Mouse (Mus musculus) heart, adult 8-10 months (tissue): ENCODE data around the gene Klri2. TPM values are rescaled to one million over a fixed set of nuclear protein-coding genes. Genes with fewer than 3 reads are reported as not detected.
A peak's percentile ranks its signal among the peaks of the same experiment; 100 is the strongest.
"Not testable (repeated sequence)": the region's sequence is repeated elsewhere in the genome, so short reads cannot be mapped to it uniquely, and the experiment has no call there.

Experiments used
- DNase-seq: peaks from one replicate; pipeline ENCODE4 v3.0.0; 2022; ENCODE audit warnings: low spot score
- microRNA-seq: library from miRNA; unstranded; fragments of <30 nt; microRNA quantifications from one replicate; pipeline ENCODE4 v1.2.0, GENCODE M21; 2022
- total RNA-seq, 4 experiments: library from RNA; stranded (reverse); gene quantifications; 2 replicates each; pipeline ENCODE4 v1.2.4; 2022

Klri2 gene
- total RNA-seq: not detected

- DNase-seq: no peak
Observed at GRCm38 (mm10) chr6:129740069-129740721, at the start of gene Klri2. Klri2 (minus strand) TSS chr6:129740484.

GRCm38 (mm10) chr6:129784170-129784569 is 43.9 kb upstream of the Klri2 start, which contains the start of gene Gm156:
Gm156 (minus strand) TSS chr6:129784270.
- not testable (repeated sequence) for DNase-seq

- no peak for DNase-seq
Observed at GRCm38 (mm10) chr6:129747654-129748032, 7.4 kb upstream of the Klri2 start.

- peak; percentile 0 for DNase-seq
Observed at GRCm38 (mm10) chr6:129747016-129747653, 6.9 kb upstream of the Klri2 start.

- no peak for DNase-seq
Observed at GRCm38 (mm10) chr6:129746151-129746550, 5.9 kb upstream of the Klri2 start.

DNA sequence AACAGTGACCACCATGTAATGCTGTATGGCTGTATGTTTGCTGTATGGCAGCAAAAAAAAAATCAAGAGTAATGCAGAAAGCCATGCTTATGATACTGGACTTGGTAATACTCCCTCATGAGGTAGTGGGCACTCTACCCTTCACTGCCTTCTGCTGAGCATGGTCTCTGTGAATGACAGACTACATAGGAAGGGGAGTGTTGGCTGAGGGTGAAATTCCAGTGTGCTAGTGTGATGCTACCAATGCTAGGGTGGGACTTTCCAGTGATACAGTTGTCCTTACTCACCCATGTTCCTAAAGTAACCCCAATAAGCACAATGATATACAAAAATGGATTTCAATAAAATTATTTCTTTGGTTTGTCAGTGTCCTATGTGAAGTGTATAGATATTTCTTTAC is 3.9 kb downstream of the Klri2 start:
- DNase-seq: no peak

DNA sequence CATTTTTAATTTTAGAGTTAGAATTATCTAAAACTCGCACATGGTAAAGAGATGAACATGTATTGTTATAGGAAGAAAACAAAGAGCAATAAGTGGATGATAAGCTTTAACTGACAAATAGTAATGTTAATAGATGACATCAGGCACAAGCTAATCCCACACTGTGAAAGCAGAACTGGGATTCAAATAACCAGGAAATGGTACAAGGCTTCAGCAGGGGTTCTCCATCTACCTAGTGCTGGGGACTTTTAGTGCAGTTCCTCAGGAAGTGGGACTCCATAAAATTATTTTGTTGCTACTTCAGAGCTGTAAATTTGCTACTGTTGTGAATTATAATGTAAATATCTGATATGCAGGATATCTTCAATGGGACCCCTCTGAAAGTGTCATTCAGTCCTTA is 13.0 kb downstream of the Klri2 start:
- DNase-seq: no peak

- DNase-seq: no peak
Observed at GRCm38 (mm10) chr6:129721390-129721789, 18.9 kb downstream of the Klri2 start.

- no peak for DNase-seq
Observed at GRCm38 (mm10) chr6:129720487-129720886, 19.8 kb downstream of the Klri2 start.

GRCm38 (mm10) chr6:129717032-129717431 is 23.3 kb downstream of the Klri2 start, which contains the start of gene Klri1:
Klri1 (minus strand) TSS chr6:129717132.
- no peak for DNase-seq

DNA sequence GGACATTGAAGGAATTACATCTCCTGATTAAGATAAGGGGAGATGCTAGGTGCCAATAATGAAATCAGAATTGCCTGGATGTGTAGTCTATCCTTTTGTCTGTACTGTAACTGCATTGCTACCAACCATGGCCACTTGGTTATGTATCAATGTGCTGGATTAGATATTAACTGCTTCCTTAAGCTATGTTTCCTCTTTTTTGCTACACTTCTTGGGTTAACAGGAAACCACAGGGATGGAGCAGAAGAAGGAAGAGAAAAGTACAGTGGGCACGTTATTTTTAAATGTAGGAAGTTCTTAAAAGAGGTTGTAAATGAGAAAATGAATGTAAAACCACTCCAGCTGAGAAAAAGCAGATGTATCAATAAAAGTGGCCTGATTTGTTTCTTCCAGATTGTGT is 26.7 kb downstream of the Klri2 start:
- peak; percentile 12 for DNase-seq

- not testable (repeated sequence) for DNase-seq
Observed at GRCm38 (mm10) chr6:129691436-129691835, 48.8 kb downstream of the Klri2 start.

DNA sequence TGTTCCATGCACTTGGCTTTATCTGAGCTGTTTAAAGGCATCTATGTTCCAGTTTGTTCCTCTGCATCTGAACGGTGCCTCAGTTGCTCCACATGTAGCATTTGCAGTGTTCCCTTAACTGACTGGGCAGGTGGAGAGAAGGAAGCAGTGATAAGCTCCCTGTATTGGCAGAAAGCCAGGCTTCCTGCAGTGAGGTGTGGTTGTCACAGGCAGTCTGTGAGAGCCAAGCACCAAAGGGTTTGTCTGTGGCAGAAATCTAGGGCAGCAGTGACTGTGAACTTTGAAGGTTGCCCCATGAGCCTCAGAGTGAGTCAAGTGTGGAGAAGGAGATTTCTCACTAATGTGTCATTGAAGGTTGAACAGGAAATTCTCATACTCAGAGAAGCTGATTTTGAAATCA is 59.9 kb downstream of the Klri2 start:
- no peak for DNase-seq

Small RNA genes lying within 50 kb of the gene (microRNA-seq; reads per million reads assigned to microRNA genes)
- not detected for gene Mir680-1

Other genes with a start within 250 kb of the Klri2 start
- gene Olr1, start 233.3 kb downstream of the Klri2 start, total RNA-seq: under 1 TPM in 2 of 4 experiments, not detected in 2; 0.20 to 0.31 TPM
- not detected for gene Tmem52b, start 227.9 kb downstream of the Klri2 start, total RNA-seq
- 100 to 1,000 TPM; 118 to 204 (median 178) TPM for gene Gabarapl1, start 207.3 kb downstream of the Klri2 start, total RNA-seq
- not detected for gene Klre1, start 162.6 kb downstream of the Klri2 start, total RNA-seq
- under 1 TPM in 1 of 4 experiments, not detected in 3; 0.35 TPM for gene Klrd1, start 148.7 kb downstream of the Klri2 start, total RNA-seq
- gene Klrk1, start 116.6 kb downstream of the Klri2 start, total RNA-seq: under 1 TPM in 2 of 4 experiments, not detected in 2; 0.27 to 0.34 TPM
- not detected for gene Klrc3, start 97.1 kb downstream of the Klri2 start, total RNA-seq
- not detected for gene Klrc2, start 79.8 kb downstream of the Klri2 start, total RNA-seq
- gene Klrc1, start 61.5 kb downstream of the Klri2 start, total RNA-seq: under 1 TPM in 1 of 4 experiments, not detected in 3; 0.22 TPM
- not detected for gene Klri1, start 23.4 kb downstream of the Klri2 start, total RNA-seq
- not detected for gene Gm156, start 43.8 kb upstream of the Klri2 start, total RNA-seq
- not detected for gene Gm17631, start 122.2 kb upstream of the Klri2 start, total RNA-seq
- gene Klra17, start 136.2 kb upstream of the Klri2 start, total RNA-seq: not detected
- gene Klra5, start 177.2 kb upstream of the Klri2 start, total RNA-seq: not detected